Mouse (Mus musculus) thymus, postnatal 0 days (tissue): ENCODE measurements at regions not wholly inside any gene's neighbourhood (a gene's known extent, or its start where the extent isn't known, plus 50 kb on each side); places are given as distances from the start of the nearest gene placed in this dataset.

ENCODE experiments used
- DNase-seq: peaks from one replicate; pipeline ENCODE4 v3.0.0-alpha.2; 2015; ENCODE audit warnings: low spot score

DNA sequence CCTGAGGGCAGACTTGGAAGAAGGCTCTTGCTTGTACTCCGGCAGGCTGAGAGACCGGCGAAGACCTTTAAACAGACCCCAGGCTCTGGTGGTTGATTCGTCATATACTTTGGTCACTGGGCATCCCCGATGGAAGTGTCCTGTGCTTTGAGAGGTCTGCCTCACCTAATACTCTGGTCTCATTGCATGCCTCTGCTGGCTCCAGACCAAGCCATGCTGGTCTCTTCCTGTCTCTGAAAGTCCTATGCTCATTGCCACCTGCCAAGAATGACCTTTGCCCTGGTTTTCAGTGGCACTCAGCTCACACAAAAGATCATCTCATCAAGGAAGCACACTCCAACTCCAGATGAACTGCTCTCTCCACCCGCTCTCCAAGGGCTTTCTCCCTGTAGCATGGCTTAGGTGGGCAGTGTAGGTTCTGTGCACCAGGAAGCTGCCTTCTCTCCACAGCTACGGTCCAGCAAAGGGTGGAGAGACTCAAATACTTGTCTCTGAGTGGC is 126.0 kb upstream of the Rcn1 start:
- DNase-seq: no peak

- no peak for DNase-seq
Measured at GRCm38 (mm10) chr2:105528535-105528934, 129.4 kb upstream of the Rcn1 start.

DNA sequence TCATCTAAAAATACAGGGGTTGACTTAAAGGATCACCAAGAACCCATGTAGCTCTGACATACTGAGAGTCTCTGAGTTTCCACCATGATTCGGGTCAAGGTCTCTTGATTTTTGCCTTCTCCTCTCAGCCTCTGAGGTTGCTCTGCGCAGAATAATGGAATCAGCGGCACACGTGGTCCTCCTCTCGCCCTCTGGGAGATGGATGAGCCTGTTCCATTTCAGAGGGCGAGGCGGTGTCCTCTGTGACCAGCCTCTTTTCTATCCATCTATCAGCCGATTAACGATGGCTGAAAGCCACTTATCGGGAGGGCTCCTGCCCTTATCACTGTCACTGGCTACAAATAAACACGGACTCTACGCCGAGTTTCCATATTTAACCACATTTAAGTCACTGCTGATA is 124.6 kb upstream of the Pax6 start:
- DNase-seq: no peak

DNA sequence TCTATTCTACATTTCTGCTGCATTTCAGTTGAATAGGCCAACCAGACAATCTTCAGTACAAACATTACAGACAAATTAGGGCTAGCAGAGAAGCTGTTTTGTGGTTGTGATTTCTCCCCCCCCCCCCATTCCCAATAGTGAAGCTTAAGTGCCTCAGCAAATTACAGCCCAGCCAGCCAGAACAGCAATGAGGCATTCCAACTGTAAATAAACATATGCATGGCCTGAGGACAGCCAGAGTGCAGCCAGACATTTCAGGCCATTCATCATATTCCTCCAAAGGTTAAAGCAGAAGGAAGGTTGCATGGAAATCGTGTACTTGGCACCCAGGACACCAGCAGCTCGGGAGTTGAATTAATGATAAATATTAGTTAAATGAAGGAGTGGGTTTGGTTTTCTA is 116.6 kb upstream of the Pax6 start:
- DNase-seq: no peak

DNA sequence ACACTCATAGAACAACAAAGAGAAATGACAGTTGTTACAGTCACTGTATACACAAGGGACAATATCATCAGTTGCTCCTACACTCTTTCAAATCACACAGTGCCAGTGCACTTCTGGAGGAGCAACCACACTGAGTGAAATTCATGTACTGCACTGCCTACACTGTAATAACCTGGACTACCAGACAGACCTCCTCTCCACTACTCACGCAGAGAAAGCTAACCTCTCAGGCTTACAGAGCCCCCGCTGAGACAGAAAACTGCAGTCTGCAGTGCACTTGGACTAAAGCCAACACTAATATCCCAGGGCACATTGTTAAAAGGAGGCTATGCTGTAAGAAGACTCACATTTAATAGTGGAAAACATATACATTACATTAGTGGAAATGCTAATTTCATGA is 81.9 kb upstream of the Pax6 start:
- DNase-seq: no peak

DNA sequence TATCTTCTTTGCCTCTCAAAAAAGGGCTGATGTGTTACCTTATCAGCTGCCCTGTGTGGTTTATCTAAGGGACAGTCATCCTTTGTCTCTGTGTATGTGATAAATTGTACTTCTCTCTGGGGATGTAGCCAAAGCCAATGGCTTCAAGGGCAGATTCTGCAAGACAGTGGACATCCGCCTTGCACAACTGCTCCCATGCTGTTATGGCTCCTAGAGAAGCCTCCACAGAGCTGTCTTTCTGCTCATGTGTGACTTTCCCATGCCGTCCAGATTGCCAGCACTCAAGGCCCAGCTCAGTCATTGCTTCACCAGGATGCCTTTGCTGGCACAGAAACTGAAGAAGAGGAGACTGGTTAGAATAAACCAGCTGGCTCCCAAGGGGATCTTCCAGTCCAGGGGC is 74.6 kb upstream of the Pax6 start:
- DNase-seq: no peak

GRCm38 (mm10) chr2:105604553-105605116 is 64.1 kb upstream of the Pax6 start:
- DNase-seq: no peak

GRCm38 (mm10) chr2:105607969-105608538 is 60.6 kb upstream of the Pax6 start:
- no peak for DNase-seq

GRCm38 (mm10) chr2:105608756-105609155 is 59.9 kb upstream of the Pax6 start:
- DNase-seq: no peak

GRCm38 (mm10) chr2:105611014-105611413 is 57.7 kb upstream of the Pax6 start:
- DNase-seq: no peak

- no peak for DNase-seq
Measured at GRCm38 (mm10) chr2:105611651-105612050, 57.0 kb upstream of the Pax6 start.

DNA sequence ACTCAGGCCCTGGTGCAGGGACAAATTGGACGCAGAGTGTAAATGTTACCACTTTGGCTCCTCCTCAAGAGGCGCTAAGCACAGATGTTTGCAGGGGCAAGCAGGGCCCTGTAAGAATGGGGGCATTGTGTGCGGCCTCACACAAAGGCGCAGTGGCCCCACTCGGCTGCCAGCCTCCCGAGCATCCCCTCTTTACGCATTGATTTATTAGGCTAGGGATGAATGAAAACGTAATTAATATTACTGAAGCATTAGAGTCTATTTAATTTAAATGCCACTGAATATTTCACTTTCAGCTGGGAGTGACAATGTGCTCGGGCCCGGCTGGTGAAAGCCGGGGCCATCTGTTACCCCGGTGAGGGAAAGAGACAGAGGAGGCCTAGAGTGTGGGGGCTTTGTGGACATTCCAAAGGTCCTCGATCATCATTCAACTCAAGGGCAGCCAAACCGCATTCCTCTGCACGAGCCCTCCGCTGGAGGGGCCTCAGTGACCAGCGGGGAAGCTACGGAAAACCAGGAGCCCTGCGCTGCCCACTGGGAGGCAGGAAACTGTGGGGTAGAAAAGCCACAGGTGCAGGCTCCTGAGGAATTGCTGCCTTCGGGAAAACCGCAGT is 56.5 kb upstream of the Pax6 start:
- DNase-seq: no peak

DNA sequence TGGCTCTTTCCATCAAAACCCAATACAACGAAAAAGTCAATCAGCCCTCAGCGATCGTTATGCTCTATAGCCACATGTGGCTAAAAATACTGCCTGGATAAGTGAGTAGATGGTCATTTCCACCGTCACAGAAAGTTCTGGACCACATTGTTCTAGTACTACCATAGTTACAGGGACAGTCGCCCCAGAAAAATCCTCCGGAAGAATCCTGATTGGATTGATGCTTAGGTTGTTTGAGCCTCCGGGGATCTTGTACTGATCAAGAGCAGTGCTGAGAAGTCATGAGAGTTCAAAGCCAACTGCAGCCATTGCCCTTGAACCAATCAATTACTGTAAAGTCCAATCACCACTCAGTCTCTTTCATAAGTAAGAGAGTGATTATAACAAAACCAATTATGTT is 56.0 kb upstream of the Pax6 start:
- DNase-seq: no peak

GRCm38 (mm10) chr2:105613243-105613642 is 55.5 kb upstream of the Pax6 start:
- no peak for DNase-seq

- no peak for DNase-seq
Measured at GRCm38 (mm10) chr2:105615891-105616733, 52.6 kb upstream of the Pax6 start.
